Mouse (Mus musculus) midbrain, embryonic 16.5 days (tissue): ENCODE data around the gene Rinl. TPM values are rescaled to one million over a fixed set of nuclear protein-coding genes. Genes with fewer than 3 reads are reported as not detected.

Experiments
- ATAC-seq: fragments of 200-750 bp; cut with Nextera tagmentation; 2 replicates; pipeline ENCODE4 v1.8.0; 2017; ENCODE audit warnings: moderate TSS enrichment
- H3K27ac ChIP-seq: fragments of 300-500 bp; sonication (generic); 2 replicates; pipeline ENCODE4 v1.5.1; 2014; ENCODE audit warnings: mild to moderate bottlenecking, low read length, mixed read lengths
- H3K27me3 ChIP-seq: fragments of 300-500 bp; sonication (generic); 2 replicates; pipeline ENCODE4 v1.6.1; 2014; ENCODE audit warnings: low read depth, low read length, mixed read lengths; ENCODE audit not compliant: control insufficient read depth, insufficient read depth
- H3K36me3 ChIP-seq: fragments of 300-500 bp; sonication (generic); 2 replicates; pipeline ENCODE4 v1.6.1; 2014; ENCODE audit warnings: mild to moderate bottlenecking, low read length, moderate library complexity, mixed read lengths; ENCODE audit not compliant: control insufficient read depth, insufficient read depth
- H3K4me1 ChIP-seq: fragments of 300-500 bp; sonication (generic); 2 replicates; pipeline ENCODE4 v1.6.1; 2014; ENCODE audit warnings: mild to moderate bottlenecking, low read length, mixed read lengths; ENCODE audit not compliant: control insufficient read depth, insufficient read depth
- H3K4me2 ChIP-seq: fragments of 300-500 bp; sonication (generic); 2 replicates; pipeline ENCODE4 v1.6.1; 2014; ENCODE audit warnings: mild to moderate bottlenecking, low read length, mixed read lengths
- H3K4me3 ChIP-seq: fragments of 300-500 bp; sonication (generic); 2 replicates; pipeline ENCODE4 v1.5.1; 2014; ENCODE audit warnings: low read depth, mild to moderate bottlenecking, low read length, moderate library complexity, mixed read lengths
- H3K9ac ChIP-seq: fragments of 300-500 bp; sonication (generic); 2 replicates; pipeline ENCODE4 v1.6.1; 2014; ENCODE audit warnings: low read depth, low read length, mixed read lengths
- H3K9me3 ChIP-seq: fragments of 300-500 bp; sonication (generic); replicated peaks from 2 replicates; pipeline ENCODE4 v1.6.1; 2014; ENCODE audit warnings: mild to moderate bottlenecking, low read length, mixed read lengths; ENCODE audit not compliant: control insufficient read depth, poor library complexity, severe bottlenecking
- WGBS: fragments of 180-500 bp; shearing (Covaris S2); extraction: QIAGEN DNeasy Blood & Tissue Kit; methylation state at CpG from one replicate; pipeline ENCODE4 v1.1.7; 2014; 5-methylcytosine and 5-hydroxymethylcytosine counted together
- polyA plus RNA-seq: library from polyadenylated mRNA; unstranded; fragments of >200 nt; fragmentation: Nextera tagmentation; extraction: Ambion mirVana; gene quantifications from 2 replicates; pipeline ENCODE4 v1.2.1, GENCODE M21; 2015

The Rinl gene
- polyA plus RNA-seq, 1 experiment from 2014 or later = 2.2 TPM

DNA sequence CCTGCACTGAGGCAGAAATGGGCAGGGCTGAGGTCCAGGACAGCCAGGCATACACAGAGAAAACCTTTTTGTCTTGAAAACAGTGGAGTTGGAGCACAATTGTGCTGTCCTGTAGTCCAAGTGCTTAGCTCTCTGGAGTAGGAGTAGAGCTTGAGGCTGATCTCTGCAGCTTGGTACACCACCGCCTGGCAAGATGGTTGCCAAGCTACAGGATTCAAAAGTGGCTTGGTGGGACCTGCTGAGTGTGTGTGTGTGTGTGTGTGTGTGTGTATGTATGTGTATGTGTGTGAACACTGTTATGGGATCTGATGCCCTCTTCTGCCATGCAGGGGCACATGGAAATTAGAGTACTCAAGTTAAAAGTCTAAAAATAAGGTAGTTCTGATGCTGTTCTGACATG is 33.8 kb downstream of the Rinl start:
- H3K27ac ChIP-seq = no peak overlapping the region
- WGBS = 69% methylated on average over 1 of the region's 1 CpGs
- no peak overlapping the region for H3K9ac ChIP-seq
- no peaks in the 10 kb centered on the region for H3K9me3 ChIP-seq
- no peak overlapping the region for H3K4me2 ChIP-seq
- no peak for ATAC-seq
- H3K4me3 ChIP-seq = no peak overlapping the region
- H3K36me3 ChIP-seq = peaks cover 38% of the 10 kb centered on the region
- no peaks in the 10 kb centered on the region for H3K27me3 ChIP-seq
- H3K4me1 ChIP-seq = peaks cover 12% of the 10 kb centered on the region

DNA sequence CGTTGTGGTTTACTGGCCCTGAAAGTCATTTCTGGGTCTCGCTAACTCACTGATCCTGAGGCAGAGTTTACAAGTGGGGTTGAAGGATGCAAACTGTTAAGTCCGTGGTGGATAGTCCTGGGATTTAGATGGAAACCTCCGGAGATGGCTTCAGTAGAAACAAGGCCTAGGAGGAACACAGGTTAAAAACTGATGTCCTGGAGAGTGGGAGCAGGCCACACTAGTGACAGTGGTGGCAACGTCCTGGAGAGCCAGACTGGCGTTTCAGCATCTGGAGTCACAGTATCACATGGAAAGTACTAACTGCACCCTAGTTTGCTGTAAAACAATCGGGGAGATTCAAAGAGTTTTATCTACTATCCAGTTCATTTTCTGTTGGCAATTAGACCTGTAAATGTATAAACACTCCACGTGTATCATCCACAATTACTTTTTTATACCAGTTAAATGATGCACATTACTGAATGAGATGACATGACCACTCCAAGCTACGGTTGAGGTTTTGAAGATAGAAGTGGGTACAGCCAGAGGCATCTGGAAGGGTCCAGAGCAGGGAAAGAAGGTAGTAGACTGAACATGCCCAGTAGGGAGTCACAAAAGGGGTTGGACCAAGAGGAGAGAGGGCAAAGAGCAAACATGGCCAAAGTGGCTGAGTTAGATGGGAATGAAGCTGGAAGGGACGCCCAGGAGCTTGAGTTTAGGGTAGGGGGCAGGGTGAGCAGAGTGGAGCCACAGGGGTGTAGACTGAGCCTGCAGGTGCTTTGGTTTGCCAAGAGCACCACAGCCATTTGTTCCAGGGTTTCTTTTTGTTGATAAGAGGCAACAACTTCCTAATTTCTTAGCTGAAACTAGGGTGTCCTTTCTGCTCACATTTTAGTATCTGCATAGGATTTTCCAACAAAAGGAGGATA is 34.5 kb downstream of the Rinl start:
- no peaks in the 10 kb centered on the region for H3K9me3 ChIP-seq
- peaks cover 12% of the 10 kb centered on the region for H3K4me1 ChIP-seq
- no peak overlapping the region for H3K4me2 ChIP-seq
- peaks cover 35% of the 10 kb centered on the region for H3K36me3 ChIP-seq
- H3K27ac ChIP-seq = no peak overlapping the region
- no peak overlapping the region for H3K4me3 ChIP-seq
- no peak for ATAC-seq
- 58% methylated on average over 10 of the region's 10 CpGs for WGBS
- H3K27me3 ChIP-seq = no peaks in the 10 kb centered on the region
- H3K9ac ChIP-seq = no peak overlapping the region

DNA sequence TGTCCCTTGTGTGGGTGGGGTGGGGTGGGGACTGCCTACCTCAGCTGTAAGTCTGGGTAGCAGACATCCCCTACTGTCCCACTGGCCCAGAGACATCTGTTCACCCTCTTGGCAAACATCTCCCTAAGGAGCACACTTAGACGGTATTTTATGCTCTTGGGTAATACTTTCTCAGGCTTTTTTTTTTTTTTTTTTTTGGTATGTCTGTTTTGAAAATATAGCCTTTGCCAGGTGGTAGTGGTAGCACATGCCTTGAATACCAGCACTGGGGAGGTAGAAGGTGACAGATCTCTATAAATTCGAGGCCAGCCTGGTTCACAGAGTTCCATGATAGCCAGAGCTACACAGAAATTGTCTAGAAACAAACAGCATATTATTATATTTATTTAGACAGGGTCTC is 35.2 kb downstream of the Rinl start:
- ATAC-seq = no peak

DNA sequence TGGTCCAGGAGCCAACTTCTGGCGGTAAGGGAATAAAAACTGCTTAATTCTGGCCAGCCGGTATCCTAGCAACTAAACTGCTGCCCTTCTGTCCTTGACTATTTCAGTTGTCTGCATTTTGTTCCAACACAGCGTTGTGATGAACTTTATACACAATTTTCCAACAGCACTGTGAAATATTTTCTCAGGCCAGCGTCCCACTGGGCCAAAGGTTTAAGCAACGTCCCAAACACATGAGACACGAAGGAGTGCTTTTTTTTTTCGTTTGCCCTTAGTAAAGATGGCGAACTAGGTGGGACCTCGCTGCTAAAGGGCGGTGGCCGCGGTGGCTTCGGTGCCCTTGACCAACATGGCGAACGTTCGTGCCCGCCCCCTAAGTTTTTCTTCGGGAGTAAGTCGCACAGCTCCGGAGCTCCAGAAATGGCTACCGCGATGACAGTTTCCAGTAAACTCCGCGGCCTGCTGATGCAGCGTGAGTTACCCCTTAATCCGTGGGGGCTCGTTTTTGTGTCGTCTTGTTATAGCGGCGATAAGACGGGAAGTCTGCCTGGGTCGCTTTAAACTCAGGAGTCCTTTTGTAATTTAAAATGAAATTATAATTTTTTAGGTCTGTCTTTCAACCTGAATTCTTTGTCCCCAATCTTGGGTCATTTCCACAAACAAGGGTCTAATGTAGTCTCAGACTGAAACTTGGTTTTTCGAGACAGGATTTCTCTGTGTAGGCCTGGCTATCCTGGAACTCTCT is 36.3 kb downstream of the Rinl start, which contains the start of gene Ech1:
Gene Ech1 (plus strand): TSS at position 277 of the 745 bp plus-strand sequence.
- Histone ChIP-seq H3K9ac (peak within 1 kb of the TSS; percentile 69), H3K27ac (peak within 1 kb of the TSS; percentile 87), H3K4me3 (peak within 1 kb of the TSS; percentile 52), H3K4me1 (peaks cover 12% of the 10 kb centered on the region), H3K27me3 (no peaks in the 10 kb centered on the region), H3K4me2 (peak within 1 kb of the TSS; percentile 60), H3K36me3 (peaks cover 26% of the 10 kb centered on the region), H3K9me3 (no peaks in the 10 kb centered on the region)
- ATAC-seq = peak; percentile 85
- WGBS = 2% methylated on average over 33 of the region's 33 CpGs

More for the DNA sequence above, 35.2 kb downstream of the Rinl start:
- H3K4me1 ChIP-seq = peaks cover 12% of the 10 kb centered on the region
- no peak overlapping the region for H3K4me2 ChIP-seq
- no peak overlapping the region; the same call in 1 of the 2 replicates for H3K27ac ChIP-seq
- no peaks in the 10 kb centered on the region for H3K27me3 ChIP-seq
- H3K36me3 ChIP-seq = peaks cover 28% of the 10 kb centered on the region
- H3K9ac ChIP-seq = no peak overlapping the region
- no peak overlapping the region for H3K4me3 ChIP-seq
- H3K9me3 ChIP-seq = no peaks in the 10 kb centered on the region
- 54% methylated on average over 2 of the region's 2 CpGs for WGBS

DNA sequence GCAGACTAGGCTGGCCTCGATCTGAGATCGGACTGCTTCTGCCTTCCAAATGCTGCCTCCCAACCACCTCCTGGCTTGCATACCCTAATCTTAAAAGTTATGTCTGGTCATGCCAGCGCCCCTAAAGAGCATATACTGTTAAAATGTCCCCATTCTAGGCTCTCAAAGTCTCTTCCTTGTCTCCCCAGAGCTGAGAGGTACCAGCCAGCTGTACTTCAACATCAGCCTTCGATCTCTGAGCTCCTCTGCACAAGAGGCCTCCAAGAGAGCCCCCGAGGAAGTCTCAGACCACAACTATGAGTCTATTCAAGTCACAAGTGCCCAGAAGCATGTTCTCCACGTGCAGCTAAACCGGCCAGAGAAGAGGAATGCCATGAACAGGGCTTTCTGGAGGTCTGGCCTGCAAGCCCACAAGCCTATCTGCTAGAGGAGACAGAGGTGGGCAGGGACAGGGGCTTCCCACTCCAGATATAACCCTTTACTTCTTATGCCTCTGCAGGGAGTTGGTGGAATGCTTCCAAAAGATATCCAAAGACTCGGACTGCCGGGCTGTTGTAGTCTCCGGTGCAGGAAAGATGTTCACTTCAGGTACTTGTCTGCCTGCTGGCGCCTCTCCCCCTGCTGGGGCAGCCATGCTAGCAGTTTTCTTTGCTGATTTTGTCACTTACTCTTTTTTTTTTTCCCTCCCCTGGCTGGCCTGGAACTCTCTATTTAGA is 37.1 kb downstream of the Rinl start:
- H3K9ac ChIP-seq = peak overlapping the region; percentile 69
- H3K4me2 ChIP-seq = peak overlapping the region; percentile 60
- peak overlapping the region; percentile 87 for H3K27ac ChIP-seq
- H3K4me3 ChIP-seq = peak overlapping the region; percentile 52
- peaks cover 12% of the 10 kb centered on the region for H3K4me1 ChIP-seq
- ATAC-seq = peak; percentile 23; the same call in 1 of the 2 replicates
- H3K27me3 ChIP-seq = no peaks in the 10 kb centered on the region
- H3K9me3 ChIP-seq = no peaks in the 10 kb centered on the region
- WGBS = 60% methylated on average over 11 of the region's 11 CpGs
- peaks cover 22% of the 10 kb centered on the region for H3K36me3 ChIP-seq

DNA sequence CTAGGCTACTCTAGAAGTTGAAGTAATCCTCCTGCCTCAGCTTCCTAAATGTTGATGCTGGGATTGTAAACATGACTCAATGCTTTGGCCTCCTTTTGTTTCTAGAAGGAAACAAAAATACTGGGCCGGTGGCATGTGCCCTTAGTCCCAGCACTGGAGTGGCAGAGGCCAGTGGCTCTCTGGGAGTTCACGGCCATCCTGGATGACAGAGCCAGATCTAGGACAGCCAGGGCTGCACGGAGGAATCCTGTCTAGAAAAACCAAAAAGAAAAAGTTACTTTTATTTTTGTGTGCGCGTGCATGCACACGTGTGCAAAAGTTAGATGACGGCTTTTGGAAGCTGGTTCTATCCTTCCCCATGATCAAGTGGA is 37.6 kb downstream of the Rinl start:
- no peak overlapping the region for H3K27ac ChIP-seq
- peaks cover 20% of the 10 kb centered on the region for H3K36me3 ChIP-seq
- H3K27me3 ChIP-seq = no peaks in the 10 kb centered on the region
- no peak overlapping the region for H3K4me2 ChIP-seq
- no peaks in the 10 kb centered on the region for H3K9me3 ChIP-seq
- H3K9ac ChIP-seq = no peak overlapping the region
- WGBS = 94% methylated on average over 7 of the region's 7 CpGs
- no peak overlapping the region for H3K4me3 ChIP-seq
- peaks cover 12% of the 10 kb centered on the region for H3K4me1 ChIP-seq
- no peak for ATAC-seq

DNA sequence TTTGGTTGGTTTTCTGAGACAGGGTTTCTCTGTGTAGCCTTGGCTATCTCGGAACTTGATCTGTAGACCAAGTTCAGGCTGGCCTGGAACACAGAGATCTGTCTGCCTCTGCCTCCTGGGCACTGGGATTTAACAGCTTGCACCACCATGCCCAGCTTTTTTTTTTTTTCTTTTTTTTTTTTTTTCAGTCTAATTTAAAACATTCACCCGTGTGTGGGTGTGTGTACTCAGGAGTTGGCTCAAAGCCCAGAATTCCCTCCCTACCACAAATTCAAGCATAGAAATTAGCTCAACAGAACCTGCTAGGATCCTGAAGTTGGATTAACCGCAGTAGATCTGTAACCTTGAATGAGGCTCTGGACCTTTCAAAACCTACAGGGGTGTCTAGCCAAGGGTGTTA is 38.6 kb downstream of the Rinl start:
- Histone ChIP-seq H3K4me2 (no peak overlapping the region), H3K9ac (no peak overlapping the region), H3K27me3 (no peaks in the 10 kb centered on the region), H3K27ac (no peak overlapping the region), H3K4me1 (peaks cover 12% of the 10 kb centered on the region), H3K36me3 (peaks cover 14% of the 10 kb centered on the region), H3K9me3 (no peaks in the 10 kb centered on the region), H3K4me3 (no peak overlapping the region)
- ATAC-seq = no peak
- 58% methylated on average over 3 of the region's 3 CpGs for WGBS

DNA sequence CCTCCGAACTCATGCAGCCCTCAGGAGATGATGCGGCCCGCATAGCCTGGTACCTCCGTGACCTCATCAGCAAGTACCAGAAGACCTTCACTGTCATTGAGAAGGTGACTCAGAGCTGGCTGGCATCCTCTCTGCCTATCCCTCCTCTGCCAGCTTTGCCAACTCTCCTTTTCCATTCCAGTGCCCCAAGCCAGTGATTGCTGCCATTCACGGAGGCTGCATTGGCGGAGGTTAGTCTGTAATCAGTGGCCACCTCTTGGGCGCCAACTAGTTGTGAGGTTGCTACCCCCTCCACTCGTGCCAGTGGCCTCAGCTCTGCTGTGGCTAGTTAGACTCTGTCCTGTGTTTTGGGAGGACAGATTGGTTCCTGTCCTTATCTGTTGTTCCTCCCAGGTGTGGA is 41.1 kb downstream of the Rinl start:
- peaks cover 10% of the 10 kb centered on the region; the same call in 1 of the 2 replicates for H3K36me3 ChIP-seq
- H3K9ac ChIP-seq = no peak overlapping the region
- H3K4me1 ChIP-seq = peaks cover 6% of the 10 kb centered on the region
- H3K9me3 ChIP-seq = no peaks in the 10 kb centered on the region
- no peak for ATAC-seq
- WGBS = 94% methylated on average over 8 of the region's 8 CpGs
- H3K27me3 ChIP-seq = no peaks in the 10 kb centered on the region
- no peak overlapping the region for H3K4me2 ChIP-seq
- no peak overlapping the region for H3K27ac ChIP-seq
- H3K4me3 ChIP-seq = no peak overlapping the region
